Mouse (Mus musculus): ENCODE data around the gene Pxmp4.

The Pxmp4 gene

GRCm38 (mm10) chr2:154613118-154614115 is 9.9 kb upstream of the Pxmp4 start, which contains the start of the genes Zfp341 and 4930519P11Rik:
Gene Zfp341, plus strand, starts transcription at chr2:154613297.
Gene 4930519P11Rik, minus strand, starts transcription at chr2:154613437.
- DNase-seq (ENCODE audit: low read depth) = peak; percentile 95

GRCm38 (mm10) chr2:154609050-154609767 is 5.7 kb upstream of the Pxmp4 start:
- no peak for DNase-seq (ENCODE audit: low read depth)

GRCm38 (mm10) chr2:154606965-154607364 is 3.5 kb upstream of the Pxmp4 start:
- DNase-seq (ENCODE audit: low read depth) = no peak

GRCm38 (mm10) chr2:154604156-154604555 is 648 bp upstream of the Pxmp4 start:
- no peak for DNase-seq (ENCODE audit: low read depth)

- DNase-seq (ENCODE audit: low read depth) = no peak
Measured at GRCm38 (mm10) chr2:154603007-154603637, 386 bp downstream of the Pxmp4 start.

GRCm38 (mm10) chr2:154601324-154601723 is 2.2 kb downstream of the Pxmp4 start:
- DNase-seq (ENCODE audit: low read depth) = no peak

- DNase-seq (ENCODE audit: low read depth) = no peak
Measured at GRCm38 (mm10) chr2:154600586-154600985, 2.9 kb downstream of the Pxmp4 start.

GRCm38 (mm10) chr2:154597399-154597798 is 6.1 kb downstream of the Pxmp4 start:
- no peak for DNase-seq (ENCODE audit: low read depth)

GRCm38 (mm10) chr2:154595775-154596174 is 7.7 kb downstream of the Pxmp4 start:
- DNase-seq (ENCODE audit: low read depth) = peak; percentile 36

- DNase-seq (ENCODE audit: low read depth) = peak; percentile 59
Measured at GRCm38 (mm10) chr2:154593025-154593424, 10.5 kb downstream of the Pxmp4 start.

- DNase-seq (ENCODE audit: low read depth) = no peak
Measured at GRCm38 (mm10) chr2:154591239-154591638, 12.3 kb downstream of the Pxmp4 start.

GRCm38 (mm10) chr2:154589051-154589450 is 14.5 kb downstream of the Pxmp4 start:
- DNase-seq (ENCODE audit: low read depth) = no peak

- DNase-seq (ENCODE audit: low read depth) = peak; percentile 61
Measured at GRCm38 (mm10) chr2:154586405-154586804, 17.1 kb downstream of the Pxmp4 start.

- DNase-seq (ENCODE audit: low read depth) = peak; percentile 66
Measured at GRCm38 (mm10) chr2:154584931-154585601, 18.4 kb downstream of the Pxmp4 start.

GRCm38 (mm10) chr2:154583906-154584872 is 19.3 kb downstream of the Pxmp4 start:
- DNase-seq (ENCODE audit: low read depth) = peak; percentile 74

GRCm38 (mm10) chr2:154581421-154581820 is 22.1 kb downstream of the Pxmp4 start:
- no peak for DNase-seq (ENCODE audit: low read depth)

- peak; percentile 43 for DNase-seq (ENCODE audit: low read depth)
Measured at GRCm38 (mm10) chr2:154580586-154580985, 22.9 kb downstream of the Pxmp4 start.

- DNase-seq (ENCODE audit: low read depth) = no peak
Measured at GRCm38 (mm10) chr2:154577744-154578067, 25.8 kb downstream of the Pxmp4 start.

- DNase-seq (ENCODE audit: low read depth) = no peak
Measured at GRCm38 (mm10) chr2:154576876-154577743, 26.4 kb downstream of the Pxmp4 start.

- DNase-seq (ENCODE audit: low read depth) = no peak
Measured at GRCm38 (mm10) chr2:154574271-154574670, 29.2 kb downstream of the Pxmp4 start.
